Mouse (Mus musculus) liver, embryonic 14.5 days (tissue): ENCODE measurements at regions not wholly inside any gene's neighbourhood (a gene's known extent, or its start where the extent isn't known, plus 50 kb on each side); places are given as distances from the start of the nearest gene placed in this dataset.
A peak's percentile ranks its signal among the peaks of the same experiment; 100 is the strongest.

Source experiments
- ATAC-seq: fragments of 200-750 bp; cut with Nextera tagmentation; 2 replicates; pipeline ENCODE4 v1.8.0; 2017; ENCODE audit warnings: moderate number of reproducible peaks, mild to moderate bottlenecking, moderate library complexity; ENCODE audit not compliant: insufficient read depth
- DNase-seq, 3 experiments: peaks; one replicate each; pipeline ENCODE4 v3.0.0-alpha.2; 2012 to 2013; ENCODE audit warnings: low read depth in 3 of 3, low spot score in 3 of 3
- H3K27ac ChIP-seq: fragments of 300-500 bp; sonication (generic); 2 replicates; pipeline ENCODE4 v1.5.1; 2014; ENCODE audit warnings: moderate library complexity, mild to moderate bottlenecking, control low read depth, inconsistent platforms
- H3K27me3 ChIP-seq: fragments of 300-500 bp; sonication (generic); 2 replicates; pipeline ENCODE4 v1.6.1; 2014; ENCODE audit warnings: mild to moderate bottlenecking, low read length, moderate library complexity; ENCODE audit not compliant: control insufficient read depth, insufficient read depth
- H3K36me3 ChIP-seq: fragments of 300-500 bp; sonication (generic); replicated peaks from 2 replicates; pipeline ENCODE4 v1.6.1; 2014; ENCODE audit warnings: low read depth; ENCODE audit not compliant: control insufficient read depth, insufficient read depth
- H3K4me1 ChIP-seq, 2 experiments: fragments of 200-500 bp in 1 of 2; fragments of 300-500 bp in 1 of 2; sonication (generic) in 1 of 2; replicated peaks; 2 replicates each; pipeline ENCODE4 v1.6.1; 2012 to 2014; ENCODE audit warnings: antibody characterized with exemption in 1 of 2, inconsistent platforms in 1 of 2, low read length in 1 of 2; ENCODE audit not compliant: control insufficient read depth in 2 of 2, insufficient read depth in 2 of 2
- H3K4me2 ChIP-seq: fragments of 300-500 bp; sonication (generic); 2 replicates; pipeline ENCODE4 v1.6.1; 2014; ENCODE audit warnings: low read depth, mild to moderate bottlenecking, control low read depth, moderate library complexity
- H3K4me3 ChIP-seq, 2 experiments: fragments of 200-500 bp in 1 of 2; fragments of 300-500 bp in 1 of 2; sonication (generic) in 1 of 2; 2 replicates each; pipeline ENCODE4 v1.5.1; 2012 to 2014; ENCODE audit warnings: low read depth in 2 of 2, low read length in 2 of 2, mild to moderate bottlenecking in 2 of 2, control low read depth in 1 of 2, inconsistent platforms in 1 of 2, moderate library complexity in 1 of 2; ENCODE audit not compliant: insufficient read depth in 1 of 2
- H3K9ac ChIP-seq: fragments of 300-500 bp; sonication (generic); replicated peaks from 2 replicates; pipeline ENCODE4 v1.6.1; 2014; ENCODE audit warnings: mild to moderate bottlenecking, control low read depth, moderate library complexity
- H3K9me3 ChIP-seq: fragments of 300-500 bp; sonication (generic); 2 replicates; pipeline ENCODE4 v1.6.1; 2016; ENCODE audit warnings: low read length, mixed read lengths; ENCODE audit not compliant: control insufficient read depth
- CTCF ChIP-seq: IDR thresholded peaks from 2 replicates; pipeline ENCODE4 v1.5.1; 2016; ENCODE audit warnings: antibody characterized with exemption, low read depth, control low read depth
- EP300 ChIP-seq: IDR thresholded peaks from 2 replicates; pipeline ENCODE4 v1.6.1; 2016; ENCODE audit warnings: antibody characterized with exemption, low read depth
- WGBS: fragments of 180-500 bp; shearing (Covaris S2); extraction: QIAGEN DNeasy Blood & Tissue Kit; methylation state at CpG from one replicate; pipeline ENCODE4 v1.1.7; 2014; ENCODE audit not compliant: insufficient replicate concordance; 5-methylcytosine and 5-hydroxymethylcytosine counted together

GRCm38 (mm10) chr5:126917300-126917699 lies 324.3 kb upstream of the Tmem132c start:
- H3K36me3 ChIP-seq: no peaks in the 10 kb centered on the region
- ATAC-seq (no peak), DNase-seq (no peak)
- H3K27ac ChIP-seq: no peak overlapping the region
- no peak overlapping the region for H3K4me3 ChIP-seq
- WGBS: 56% methylated on average over 7 of the region's 7 CpGs
- no peak overlapping the region for H3K9ac ChIP-seq
- no peak overlapping the region for H3K4me2 ChIP-seq
- H3K27me3 ChIP-seq: no peaks in the 10 kb centered on the region
- no peaks in the 10 kb centered on the region for H3K4me1 ChIP-seq
- no peaks in the 10 kb centered on the region; the same call in none of the 2 replicates for H3K9me3 ChIP-seq
- TF ChIP-seq EP300: no peak
- TF ChIP-seq CTCF: no peak

- WGBS: 35% methylated on average over 2 of the region's 2 CpGs
- Histone ChIP-seq H3K4me3 (no peak overlapping the region), H3K36me3 (no peaks in the 10 kb centered on the region), H3K4me1 (no peaks in the 10 kb centered on the region), H3K9ac (no peak overlapping the region), H3K9me3 (no peaks in the 10 kb centered on the region; the same call in 1 of the 2 replicates), H3K27me3 (no peaks in the 10 kb centered on the region), H3K27ac (no peak overlapping the region), H3K4me2 (no peak overlapping the region)
- ATAC-seq: no peak
- no peak for DNase-seq
- TF ChIP-seq CTCF: peak; percentile 13; the same call in 1 of the 2 replicates
- TF ChIP-seq EP300: no peak
Observed at GRCm38 (mm10) chr5:126933466-126933865, 308.1 kb upstream of the Tmem132c start.

DNA sequence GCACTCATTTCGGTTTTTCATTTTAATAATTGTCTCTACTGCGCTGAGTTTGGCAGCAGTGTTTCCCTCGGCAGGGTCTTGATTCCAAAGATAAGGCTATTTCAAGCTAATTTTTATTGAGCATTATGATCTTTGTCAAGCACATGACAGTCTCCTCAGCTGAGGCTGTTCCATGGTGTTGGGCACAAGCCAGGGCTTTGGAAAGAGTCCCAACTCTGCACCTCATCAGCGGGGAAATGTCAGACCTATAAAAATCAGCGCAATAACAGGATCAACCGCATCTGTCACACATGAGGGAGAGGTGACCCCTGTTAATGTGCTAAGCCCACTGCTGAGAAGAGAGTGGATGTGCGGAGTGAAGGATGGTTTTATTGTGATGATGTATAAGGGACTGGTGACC lies 296.7 kb upstream of the Tmem132c start:
- H3K4me1 ChIP-seq: no peaks in the 10 kb centered on the region
- H3K4me3 ChIP-seq: no peak overlapping the region
- H3K9me3 ChIP-seq: no peaks in the 10 kb centered on the region
- no peaks in the 10 kb centered on the region for H3K27me3 ChIP-seq
- ATAC-seq (no peak), DNase-seq (no peak)
- TF ChIP-seq EP300 (no peak), CTCF (no peak)
- H3K27ac ChIP-seq: no peak overlapping the region
- WGBS: 63% methylated on average over 7 of the region's 7 CpGs
- H3K9ac ChIP-seq: no peak overlapping the region
- H3K4me2 ChIP-seq: no peak overlapping the region
- no peaks in the 10 kb centered on the region for H3K36me3 ChIP-seq

DNA sequence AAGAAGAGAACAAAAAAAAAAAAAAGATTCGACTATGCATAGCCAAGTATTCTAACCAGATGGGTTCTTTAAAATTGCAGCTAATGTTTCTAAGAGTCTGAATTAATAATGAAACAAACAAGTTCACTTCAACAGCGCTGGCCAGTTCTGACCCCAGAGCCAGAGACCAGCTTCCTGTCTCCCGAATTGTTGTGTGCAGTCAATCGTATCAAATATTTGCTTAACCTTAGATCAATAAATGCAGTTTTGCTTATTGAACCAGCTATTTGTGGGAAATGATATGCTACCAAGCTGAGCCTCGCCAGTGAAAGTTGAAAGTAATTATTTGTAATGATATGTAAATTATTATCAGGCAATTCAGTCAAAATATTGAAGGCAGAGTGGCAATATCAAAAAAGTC lies 287.4 kb upstream of the Tmem132c start:
- Histone ChIP-seq H3K4me2 (no peak overlapping the region), H3K4me1 (no peaks in the 10 kb centered on the region), H3K9ac (no peak overlapping the region), H3K36me3 (no peaks in the 10 kb centered on the region), H3K27ac (no peak overlapping the region), H3K27me3 (no peaks in the 10 kb centered on the region), H3K4me3 (no peak overlapping the region), H3K9me3 (no peaks in the 10 kb centered on the region)
- 47% methylated on average over 5 of the region's 5 CpGs for WGBS
- ATAC-seq: no peak
- TF ChIP-seq EP300 (no peak), CTCF (no peak)
- DNase-seq: peak in 1 of 3 experiments; percentile 4

- no peak overlapping the region for H3K27ac ChIP-seq
- TF ChIP-seq EP300: no peak
- TF ChIP-seq CTCF: no peak
- 67% methylated on average over 6 of the region's 6 CpGs for WGBS
- no peaks in the 10 kb centered on the region for H3K9me3 ChIP-seq
- no peaks in the 10 kb centered on the region for H3K36me3 ChIP-seq
- ATAC-seq (no peak), DNase-seq (no peak)
- no peak overlapping the region for H3K9ac ChIP-seq
- no peaks in the 10 kb centered on the region for H3K27me3 ChIP-seq
- no peak overlapping the region for H3K4me2 ChIP-seq
- no peaks in the 10 kb centered on the region for H3K4me1 ChIP-seq
- no peak overlapping the region for H3K4me3 ChIP-seq
Observed at GRCm38 (mm10) chr5:126954634-126955033, 287.0 kb upstream of the Tmem132c start.
